Comparison of ENCODE assay signal across 25 mouse cellular contexts in the genomic region with DNA sequence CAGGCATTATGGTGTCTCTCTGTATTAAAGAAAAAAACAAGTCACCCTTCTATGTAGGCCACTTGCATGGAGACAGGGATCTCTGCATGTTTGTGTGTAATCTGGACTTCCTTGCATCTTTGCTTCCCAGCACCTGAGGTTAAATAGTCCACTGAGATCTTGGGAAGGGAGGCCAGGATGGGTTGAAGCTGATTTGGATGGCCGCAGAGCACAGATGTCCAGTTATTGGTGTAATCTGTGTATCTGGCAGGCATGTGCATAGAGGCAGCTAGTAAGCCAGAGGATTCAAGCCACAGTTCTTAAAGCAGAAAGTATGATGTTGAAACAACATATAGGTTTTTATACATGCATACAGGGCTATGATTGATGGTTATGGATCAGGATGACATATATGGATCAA.
DNase-seq lines count a peak whose midpoint lies in the region; ATAC-seq and TF ChIP-seq lines count a peak whose summit lies in the region.
"Had no signal": no experiment of that assay in that cellular context is flagged by ENCODE, and none has a peak within 500 bp of the region (broad histone marks: within the 10 kb centered on the region; RNA-seq: fewer than 3 reads in every experiment).

No protein-coding gene starts in this region.

- H3K4me2 ChIP-seq in forebrain, postnatal 0 days (ENCODE audit: low read depth), result no peak overlapping the region
- H3K4me2 ChIP-seq: embryonic facial prominence, embryonic 15.5 days; forebrain, embryonic 12.5 days; heart, embryonic 15.5 days; intestine, embryonic 15.5 days had no signal

- 95% methylated on average over 1 of the region's 1 CpGs for WGBS in forebrain, postnatal 0 days
- 96% methylated on average over 1 of the region's 1 CpGs for WGBS in thymus, adult 2 months

- no peak overlapping the region for H3K9ac ChIP-seq in forebrain, postnatal 0 days
- H3K9ac ChIP-seq: embryonic facial prominence, embryonic 15.5 days; forebrain, embryonic 12.5 days; heart, embryonic 15.5 days; intestine, embryonic 15.5 days; liver, embryonic 14.5 days had no signal

- H3K36me3 ChIP-seq in forebrain, postnatal 0 days (ENCODE audit: insufficient read depth), result no peaks in the 10 kb centered on the region
- H3K36me3 ChIP-seq in thymus, adult 2 months (ENCODE audit: control insufficient read depth, insufficient read depth, low read length), result no peaks in the 10 kb centered on the region
- H3K36me3 ChIP-seq: embryonic facial prominence, embryonic 10.5 days; embryonic facial prominence, embryonic 15.5 days; forebrain, embryonic 12.5 days; heart, embryonic 15.5 days; intestine, embryonic 15.5 days had no signal

- H3K4me3 ChIP-seq in gastrocnemius, adult 2 months, result no peak overlapping the region
- H3K4me3 ChIP-seq in forebrain, postnatal 0 days (ENCODE audit: low read depth, low read length), result no peak overlapping the region
- no peak overlapping the region for H3K4me3 ChIP-seq in thymus, adult 2 months (ENCODE audit: control insufficient read depth, insufficient read depth, low read length)
- H3K4me3 ChIP-seq: embryonic facial prominence, embryonic 10.5 days; embryonic facial prominence, embryonic 15.5 days; forebrain, embryonic 12.5 days; heart, adult 2 months; heart, embryonic 15.5 days; intestine, embryonic 15.5 days; layer of hippocampus, adult 2 months had no signal

- TF ChIP-seq CTCF in gastrocnemius, adult 2 months (IDR thresholded peaks at IDR 0.05), result no peak
- TF ChIP-seq CTCF in forebrain, postnatal 0 days (IDR thresholded peaks at IDR 0.05; ENCODE audit: low read depth), result no peak
- no peak for TF ChIP-seq CTCF in thymus, adult 2 months (IDR thresholded peaks at IDR 0.05; ENCODE audit: borderline replicate concordance, control insufficient read depth, extremely low read depth, insufficient read depth, low read length, poor library complexity)

- no peaks in the 10 kb centered on the region for H3K4me1 ChIP-seq in forebrain, postnatal 0 days (ENCODE audit: insufficient read depth)
- H3K4me1 ChIP-seq in thymus, adult 2 months (replicated peaks; ENCODE audit: control insufficient read depth, insufficient read depth, low read length), result no peaks in the 10 kb centered on the region
- H3K4me1 ChIP-seq: embryonic facial prominence, embryonic 10.5 days; embryonic facial prominence, embryonic 15.5 days; forebrain, embryonic 12.5 days; heart, embryonic 15.5 days; intestine, embryonic 15.5 days had no signal

- no peaks in the 10 kb centered on the region for H3K9me3 ChIP-seq in forebrain, postnatal 0 days (ENCODE audit: low read length)
- H3K9me3 ChIP-seq: embryonic facial prominence, embryonic 10.5 days; embryonic facial prominence, embryonic 15.5 days; forebrain, embryonic 12.5 days; heart, embryonic 15.5 days; intestine, embryonic 15.5 days had no signal

- peak overlapping the region; percentile 5; the same call in 1 of the 2 replicates for H3K27ac ChIP-seq in gastrocnemius, adult 2 months
- no peak overlapping the region for H3K27ac ChIP-seq in forebrain, postnatal 0 days (ENCODE audit: low read depth, low read length)
- no peak overlapping the region for H3K27ac ChIP-seq in thymus, adult 2 months (ENCODE audit: control insufficient read depth, insufficient read depth, low read length)
- H3K27ac ChIP-seq: embryonic facial prominence, embryonic 10.5 days; embryonic facial prominence, embryonic 15.5 days; forebrain, embryonic 12.5 days; heart, adult 2 months; heart, embryonic 15.5 days; hindbrain, postnatal 0 days; intestine, embryonic 15.5 days; layer of hippocampus, adult 2 months; liver, embryonic 14.5 days; macrophage had no signal

- intact Hi-C loops in gastrocnemius, adult 2 months (cut with DNase I), result no loop called here

- ATAC-seq in forebrain, postnatal 0 days, result no peak
- ATAC-seq: CD4-positive, CD25-positive, alpha-beta regulatory T cell, adult 4 months; hindbrain, postnatal 0 days; intestine, embryonic 15.5 days had no signal

- peak; percentile 16 for DNase-seq in gastrocnemius, adult 2 months
- DNase-seq in gastrocnemius, adult 8-10 months (ENCODE audit: low spot score in 2 of 2), result no peak
- peak; percentile 22 to 31 for DNase-seq in cerebellum, adult 18-20 months
- peak; percentile 11 for DNase-seq in cerebellum, adult 8-10 months
- DNase-seq in cerebellum, postnatal 25 days, result peak; percentile 49 to 64
- no peak for DNase-seq in forebrain, postnatal 0 days
- no peak for DNase-seq in thymus, adult 2 months
- DNase-seq: adrenal gland, postnatal 25 days; kidney, postnatal 36 days; layer of hippocampus, postnatal 36 days; liver; lung, adult 2 months; lung, postnatal 10 days; midbrain, embryonic 14.5 days had no signal

- no peak for TF ChIP-seq POLR2A in thymus, adult 2 months (IDR thresholded peaks at IDR 0.05; ENCODE audit: control insufficient read depth, extremely low read depth, insufficient read depth, low read length, poor library complexity)

- no peaks in the 10 kb centered on the region for H3K27me3 ChIP-seq in forebrain, postnatal 0 days (ENCODE audit: insufficient read depth, low read length)
- no peaks in the 10 kb centered on the region for H3K27me3 ChIP-seq in thymus, adult 2 months (ENCODE audit: control insufficient read depth, insufficient read depth, low read length)
- H3K27me3 ChIP-seq: embryonic facial prominence, embryonic 15.5 days; forebrain, embryonic 12.5 days; heart, embryonic 15.5 days; intestine, embryonic 15.5 days had no signal

Comparison
In these comparisons a context has a peak if more than half of its experiments do, and no peak if none do; other contexts are left out.
1. DNase-seq: peak in gastrocnemius, adult 2 months (single experiment), cerebellum, adult 18-20 months (2 of 2), cerebellum, adult 8-10 months (single experiment) and cerebellum, postnatal 25 days (2 of 2); none in gastrocnemius, adult 8-10 months (0 of 2), forebrain, postnatal 0 days (single experiment) and thymus, adult 2 months (single experiment).